Mouse (Mus musculus) olfactory bulb, adult 2 months (tissue): ENCODE data around the gene Adgrf2. TPM values are rescaled to one million over a fixed set of nuclear protein-coding genes. Genes with fewer than 3 reads are reported as not detected.

Experiments
- H3K27ac ChIP-seq: fragments of 200-500 bp; 2 replicates; pipeline ENCODE4 v1.5.1; 2012; ENCODE audit warnings: low read depth, low read length; ENCODE audit not compliant: insufficient read depth
- H3K4me1 ChIP-seq: fragments of 200-500 bp; 2 replicates; pipeline ENCODE4 v1.6.1; 2012; ENCODE audit warnings: low read length; ENCODE audit not compliant: control insufficient read depth, insufficient read depth
- H3K4me3 ChIP-seq: fragments of 200-500 bp; 2 replicates; pipeline ENCODE4 v1.5.1; 2012; ENCODE audit warnings: mild to moderate bottlenecking, low read depth, low read length, moderate library complexity; ENCODE audit not compliant: insufficient read depth
- CTCF ChIP-seq: fragments of 200-500 bp; IDR thresholded peaks from 2 replicates; pipeline ENCODE4 v1.5.1; 2012; ENCODE audit warnings: low read depth, mild to moderate bottlenecking, low read length, moderate library complexity; ENCODE audit not compliant: insufficient read depth
- POLR2A ChIP-seq: fragments of 200-500 bp; IDR thresholded peaks from 2 replicates; pipeline ENCODE4 v1.6.1; 2012; ENCODE audit warnings: mild to moderate bottlenecking, low read depth, low read length, moderate library complexity; ENCODE audit not compliant: insufficient read depth
- WGBS: fragments of 180-500 bp; shearing (Covaris S2); methylation state at CpG from one replicate; pipeline ENCODE4 v1.1.7; 2018; 5-methylcytosine and 5-hydroxymethylcytosine counted together
- polyA plus RNA-seq: library from polyadenylated mRNA; stranded (reverse); fragments of >200 nt; gene quantifications from 2 replicates; pipeline ENCODE4 v1.2.4, GENCODE M21; 2012; ENCODE audit warnings: low replicate concordance; ENCODE audit not compliant: missing spikeins, insufficient read depth, insufficient read length

Adgrf2 gene
- polyA plus RNA-seq, 1 experiment, result not detected

- Histone ChIP-seq H3K4me3 (no peak overlapping the region), H3K4me1 (no peaks in the 10 kb centered on the region), H3K27ac (no peak overlapping the region)
- TF ChIP-seq CTCF (no peak), POLR2A (no peak)
- 85% methylated on average over 6 of the region's 6 CpGs for WGBS
Observed at GRCm38 (mm10) chr17:42738794-42739193, 3.2 kb downstream of the Adgrf2 start.

- H3K4me1 ChIP-seq, result no peaks in the 10 kb centered on the region
- no peak for TF ChIP-seq CTCF
- TF ChIP-seq POLR2A, result no peak
- 55% methylated on average over 3 of the region's 3 CpGs for WGBS
- no peak overlapping the region for H3K27ac ChIP-seq
- no peak overlapping the region for H3K4me3 ChIP-seq
Observed at GRCm38 (mm10) chr17:42717161-42717560, 24.8 kb downstream of the Adgrf2 start.

GRCm38 (mm10) chr17:42714991-42715390, 27.0 kb downstream of the Adgrf2 start:
- no peak for TF ChIP-seq POLR2A
- TF ChIP-seq CTCF, result no peak

DNA sequence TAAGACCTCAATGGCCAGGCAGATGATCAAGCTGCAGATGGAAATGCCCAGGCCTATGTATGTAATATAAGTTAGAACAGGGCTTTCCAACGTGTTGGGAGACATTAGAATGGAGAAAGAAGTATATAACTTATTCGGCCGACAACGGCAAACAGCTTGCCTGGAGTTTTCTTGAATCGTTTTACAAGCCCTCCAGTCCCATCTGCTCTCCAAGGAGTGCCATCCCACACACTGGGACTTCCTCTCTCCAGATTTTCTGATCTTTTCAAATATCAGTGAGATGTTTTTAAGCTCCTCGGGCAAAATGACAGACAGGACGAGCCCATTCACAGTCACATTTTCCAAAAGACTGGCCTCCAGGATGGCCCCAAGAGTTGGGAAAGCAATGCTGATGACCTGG, 31.3 kb downstream of the Adgrf2 start:
- WGBS, result 91% methylated on average over 7 of the region's 7 CpGs
- TF ChIP-seq CTCF (no peak), POLR2A (no peak)
- Histone ChIP-seq H3K4me3 (no peak overlapping the region), H3K27ac (no peak overlapping the region), H3K4me1 (no peaks in the 10 kb centered on the region)

More at GRCm38 (mm10) chr17:42714991-42715390, 27.0 kb downstream of the Adgrf2 start:
- H3K4me3 ChIP-seq, result no peak overlapping the region
- no peak overlapping the region for H3K27ac ChIP-seq
- 93% methylated on average over 7 of the region's 7 CpGs for WGBS
- H3K4me1 ChIP-seq, result no peaks in the 10 kb centered on the region

DNA sequence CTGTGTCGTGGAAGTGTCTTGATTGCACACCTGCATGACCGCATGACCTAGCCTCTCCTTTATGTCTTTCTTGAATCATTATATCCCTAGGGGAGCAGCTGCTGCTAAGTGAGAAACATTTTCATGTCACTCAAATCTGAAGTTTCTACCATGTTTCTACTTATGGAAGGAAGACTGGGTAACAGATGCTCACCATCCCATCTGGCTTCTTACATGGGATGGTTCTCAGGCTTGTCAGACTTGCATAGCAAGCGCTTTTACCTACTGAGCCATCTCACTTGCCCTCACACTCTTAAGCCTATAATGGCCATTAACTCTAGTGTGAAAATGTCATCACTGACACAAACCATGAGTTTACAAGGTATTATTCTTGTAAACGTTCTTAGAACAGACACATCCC, 36.4 kb downstream of the Adgrf2 start:
- TF ChIP-seq POLR2A (no peak), CTCF (no peak)
- no peak overlapping the region for H3K27ac ChIP-seq
- no peak overlapping the region for H3K4me3 ChIP-seq
- 82% methylated on average over 4 of the region's 4 CpGs for WGBS
- no peaks in the 10 kb centered on the region for H3K4me1 ChIP-seq

DNA sequence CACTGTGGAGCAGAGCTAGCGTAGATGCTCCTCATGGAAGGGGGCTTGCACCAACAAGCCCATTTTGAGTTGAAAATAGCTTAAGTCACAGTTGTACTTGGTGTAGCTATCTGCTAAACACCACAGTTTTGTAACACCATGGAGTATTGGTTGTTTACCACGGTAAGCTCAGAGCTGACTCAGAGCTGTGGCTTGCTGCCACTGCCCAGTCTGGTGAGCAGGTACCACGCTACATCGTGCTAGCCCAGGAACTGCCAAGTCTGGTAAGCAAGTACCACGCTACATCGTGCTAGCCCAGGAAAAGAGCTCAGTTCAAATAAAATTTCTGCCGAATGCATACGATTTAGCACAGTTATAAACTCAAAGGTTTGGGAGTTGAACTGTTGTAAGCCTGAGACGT, 39.8 kb downstream of the Adgrf2 start:
- WGBS, result 89% methylated on average over 9 of the region's 9 CpGs

GRCm38 (mm10) chr17:42694730-42695129, 47.2 kb downstream of the Adgrf2 start:
- 77% methylated on average over 4 of the region's 4 CpGs for WGBS
- Histone ChIP-seq H3K4me3 (no peak overlapping the region), H3K27ac (no peak overlapping the region), H3K4me1 (peaks cover 3% of the 10 kb centered on the region)
- TF ChIP-seq CTCF (no peak), POLR2A (no peak)

More for the DNA sequence above, 39.8 kb downstream of the Adgrf2 start:
- Histone ChIP-seq H3K4me1 (no peaks in the 10 kb centered on the region), H3K27ac (no peak overlapping the region), H3K4me3 (no peak overlapping the region)
- TF ChIP-seq CTCF (no peak), POLR2A (no peak)

DNA sequence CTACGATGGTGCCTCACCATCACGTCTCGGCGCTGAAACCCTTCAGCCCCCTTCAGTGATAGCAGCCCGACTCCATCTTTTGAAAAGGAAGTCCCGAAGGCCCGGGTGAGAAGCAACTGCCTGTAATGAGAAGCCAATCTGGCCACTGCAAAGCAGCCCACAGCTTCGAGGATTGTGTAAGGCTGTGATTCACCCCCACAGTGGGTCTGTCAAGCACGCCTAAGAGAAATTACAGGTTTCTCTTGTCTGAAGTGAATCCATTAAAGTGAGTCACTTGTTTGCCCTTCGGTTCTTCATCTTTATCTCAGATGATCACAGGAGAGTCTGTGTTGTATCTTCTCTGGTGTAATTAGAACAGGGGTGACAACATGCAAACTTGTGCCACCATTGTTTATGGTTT, 49.8 kb downstream of the Adgrf2 start, which contains the start of gene Adgrf4:
Gene Adgrf4, minus strand, starts transcription at position 149 of the 400 bp plus-strand sequence.
- WGBS, result 61% methylated on average over 10 of the region's 10 CpGs

DNA sequence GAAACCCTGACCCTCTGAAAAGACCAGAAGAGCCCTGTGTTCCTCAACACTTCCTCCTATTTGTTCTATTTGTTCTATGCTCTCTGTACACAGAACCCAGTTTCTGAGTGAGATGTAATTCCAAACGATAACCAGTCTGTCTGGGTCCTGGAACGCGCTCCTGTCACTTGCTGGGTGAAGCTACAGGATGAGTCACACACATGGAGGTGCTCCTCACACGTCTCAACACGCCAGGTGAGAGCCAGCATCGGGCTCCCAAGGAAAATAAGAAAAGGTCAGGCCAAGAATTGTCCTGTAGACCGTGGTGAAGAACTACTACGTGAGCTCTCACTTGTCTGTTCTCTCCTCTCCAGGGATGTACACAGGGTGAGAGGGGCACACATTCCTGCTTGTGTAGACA, 51.4 kb downstream of the Adgrf2 start:
- WGBS, result 88% methylated on average over 8 of the region's 8 CpGs
- no peak overlapping the region for H3K27ac ChIP-seq
- H3K4me3 ChIP-seq, result no peak overlapping the region
- H3K4me1 ChIP-seq, result peaks cover 3% of the 10 kb centered on the region
- no peak for TF ChIP-seq POLR2A
- TF ChIP-seq CTCF, result no peak

More for the DNA sequence above, 49.8 kb downstream of the Adgrf2 start, which contains the start of gene Adgrf4:
- peaks cover 3% of the 10 kb centered on the region for H3K4me1 ChIP-seq
- no peak within 1 kb of the TSS; the same call in 1 of the 2 replicates for H3K27ac ChIP-seq
- TF ChIP-seq CTCF (no peak), POLR2A (no peak)
- H3K4me3 ChIP-seq, result no peak within 1 kb of the TSS

Other genes with a start within 250 kb of the Adgrf2 start
- not detected in 2 replicates for gene Opn5, start 130.8 kb downstream of the Adgrf2 start, polyA plus RNA-seq
- not detected in 2 replicates for gene Adgrf4, start 49.9 kb downstream of the Adgrf2 start, polyA plus RNA-seq
- gene Cd2ap, start 134.5 kb upstream of the Adgrf2 start, polyA plus RNA-seq, result not detected in 2 replicates